Mouse (Mus musculus) lung, adult 2 months (tissue): ENCODE data around the gene Nop58.

Experiments used
- CTCF ChIP-seq: fragments of 200-500 bp; IDR thresholded peaks from 2 replicates; pipeline ENCODE4 v1.5.1; 2011; ENCODE audit warnings: mild to moderate bottlenecking, low read length, control low read depth; ENCODE audit not compliant: insufficient read depth
- POLR2A ChIP-seq: fragments of 200-500 bp; IDR thresholded peaks from 2 replicates; pipeline ENCODE4 v1.6.1; 2011; ENCODE audit warnings: low read depth, mild to moderate bottlenecking, control low read depth, low read length, borderline replicate concordance; ENCODE audit errors: extremely low read depth

DNA sequence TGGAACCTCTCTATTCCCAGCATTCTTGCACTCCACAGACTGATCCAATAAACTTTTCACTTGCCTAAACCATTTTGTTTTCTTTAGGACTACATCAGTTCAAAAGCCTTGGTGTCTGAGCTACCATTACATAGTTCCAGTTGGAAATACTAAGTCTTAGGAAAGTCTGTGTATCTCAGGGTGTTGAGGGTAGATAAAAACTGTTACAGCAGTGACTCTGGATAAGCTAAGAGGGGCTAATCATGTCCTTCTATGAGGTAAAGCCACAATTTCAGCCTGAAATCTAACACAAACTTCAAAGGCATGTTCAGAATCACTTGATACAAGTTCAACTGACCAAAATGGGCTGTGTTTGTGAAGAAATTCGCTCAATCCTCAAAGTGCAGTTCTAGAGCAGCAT is 48.4 kb upstream of the Nop58 start:
- TF ChIP-seq CTCF (no peak), POLR2A (no peak)
